23 mouse cellular contexts compared by ENCODE assay signal in the genomic region with DNA sequence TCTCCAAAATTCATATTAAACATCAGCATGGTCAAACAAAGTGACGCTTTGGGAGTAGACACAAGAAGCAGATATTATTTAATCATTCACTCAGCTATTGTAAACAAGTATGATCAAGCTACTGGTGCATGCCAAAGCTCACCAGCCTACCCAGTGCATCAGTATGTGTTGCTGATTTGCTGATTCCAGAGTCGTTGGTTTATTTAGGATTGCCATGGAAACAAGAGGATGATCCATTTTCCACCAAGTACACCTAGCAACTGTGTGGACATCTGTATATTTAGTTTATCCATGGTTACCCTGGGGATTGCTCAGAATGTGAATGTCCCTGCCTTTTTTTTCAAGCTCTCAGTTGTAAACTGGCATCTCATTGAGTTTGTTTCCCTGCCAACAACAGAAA.
DNase-seq lines count a peak whose midpoint lies in the region; ATAC-seq and TF ChIP-seq lines count a peak whose summit lies in the region.
"Had no signal": no experiment of that assay in that cellular context is flagged by ENCODE, and none has a peak within 500 bp of the region (broad histone marks: within the 10 kb centered on the region; RNA-seq: fewer than 3 reads in every experiment).

No protein-coding gene starts in this region.

- peak; percentile 47; the same call in 1 of the 2 replicates for ATAC-seq in forebrain, postnatal 0 days
- ATAC-seq in forebrain, embryonic 14.5 days = no peak
- ATAC-seq in midbrain, embryonic 11.5 days (ENCODE audit: low FRiP score) = peak; percentile 77
- ATAC-seq in hindbrain, embryonic 15.5 days (ENCODE audit: low FRiP score, low read depth) = 0 out of 2 replicates have a peak, but pooled peaks have one; percentile 27
- 0 out of 2 replicates have a peak, but pooled peaks have one; percentile 16 for ATAC-seq in midbrain, postnatal 0 days (ENCODE audit: low FRiP score)
- ATAC-seq: intestine, postnatal 0 days had no signal

- no peaks in the 10 kb centered on the region for H3K27me3 ChIP-seq in forebrain, postnatal 0 days (ENCODE audit: insufficient read depth, low read length)
- H3K27me3 ChIP-seq in forebrain, embryonic 14.5 days (replicated peaks; ENCODE audit: control insufficient read depth, insufficient read depth, low read length) = no peaks in the 10 kb centered on the region
- no peaks in the 10 kb centered on the region for H3K27me3 ChIP-seq in midbrain, embryonic 11.5 days (ENCODE audit: control insufficient read depth, insufficient read depth, low read length)
- no peaks in the 10 kb centered on the region for H3K27me3 ChIP-seq in midbrain, embryonic 10.5 days (ENCODE audit: low read depth, poor library complexity, severe bottlenecking)
- H3K27me3 ChIP-seq in hindbrain, embryonic 15.5 days = no peaks in the 10 kb centered on the region
- no peaks in the 10 kb centered on the region for H3K27me3 ChIP-seq in midbrain, postnatal 0 days (ENCODE audit: insufficient read depth, low read length)
- H3K27me3 ChIP-seq: CH12.LX; embryonic facial prominence, embryonic 13.5 days; limb, embryonic 13.5 days; liver, embryonic 13.5 days; midbrain, embryonic 12.5 days had no signal

- no peak for TF ChIP-seq CTCF in forebrain, postnatal 0 days (IDR thresholded peaks at IDR 0.05; ENCODE audit: low read depth)
- no peak for TF ChIP-seq CTCF in midbrain, postnatal 0 days (IDR thresholded peaks at IDR 0.05)

- H3K27ac ChIP-seq in forebrain, postnatal 0 days (ENCODE audit: low read depth, low read length) = no peak overlapping the region
- H3K27ac ChIP-seq in forebrain, embryonic 14.5 days (ENCODE audit: low read depth, low read length) = no peak overlapping the region
- H3K27ac ChIP-seq in midbrain, embryonic 11.5 days (ENCODE audit: low read depth, low read length) = no peak overlapping the region
- no peak overlapping the region for H3K27ac ChIP-seq in midbrain, embryonic 10.5 days (replicated peaks)
- no peak overlapping the region for H3K27ac ChIP-seq in hindbrain, embryonic 15.5 days (replicated peaks)
- no peak overlapping the region for H3K27ac ChIP-seq in midbrain, postnatal 0 days (ENCODE audit: low read depth, low read length)
- H3K27ac ChIP-seq: embryonic facial prominence, embryonic 13.5 days; gastrocnemius, adult 2 months; heart, adult 2 months; limb, embryonic 13.5 days; liver, embryonic 13.5 days; macrophage; midbrain, embryonic 12.5 days; stomach, postnatal 0 days had no signal

- H3K36me3 ChIP-seq in forebrain, postnatal 0 days (ENCODE audit: insufficient read depth) = no peaks in the 10 kb centered on the region
- H3K36me3 ChIP-seq in forebrain, embryonic 14.5 days (ENCODE audit: control insufficient read depth, insufficient read depth, low read length) = no peaks in the 10 kb centered on the region
- no peaks in the 10 kb centered on the region for H3K36me3 ChIP-seq in midbrain, embryonic 11.5 days (ENCODE audit: control insufficient read depth, insufficient read depth, low read length)
- no peaks in the 10 kb centered on the region for H3K36me3 ChIP-seq in midbrain, embryonic 10.5 days
- H3K36me3 ChIP-seq in hindbrain, embryonic 15.5 days = no peaks in the 10 kb centered on the region
- no peaks in the 10 kb centered on the region for H3K36me3 ChIP-seq in midbrain, postnatal 0 days (ENCODE audit: insufficient read depth, low read length)
- H3K36me3 ChIP-seq: embryonic facial prominence, embryonic 13.5 days; limb, embryonic 13.5 days; liver, embryonic 13.5 days; midbrain, embryonic 12.5 days had no signal

- DNase-seq in forebrain, postnatal 0 days = peak; percentile 13
- no peak for DNase-seq in forebrain, embryonic 14.5 days (ENCODE audit: low spot score)
- DNase-seq in midbrain, embryonic 11.5 days (ENCODE audit: low spot score, missing footprints) = no peak
- no peak for DNase-seq in midbrain, embryonic 10.5 days (ENCODE audit: low spot score)
- peak; percentile 33 for DNase-seq in midbrain, postnatal 0 days (ENCODE audit: low spot score)
- no peak for DNase-seq in gastrocnemius, postnatal 14 days
- no peak for DNase-seq in kidney, adult 11 months
- DNase-seq: adrenal gland, postnatal 36 days; cerebellum, adult 8-10 months; gastrocnemius, adult 2 months; heart, adult 2 months; kidney, postnatal 10 days; liver, embryonic 13.5 days; retina, postnatal 1 day; thymus, postnatal 25 days had no signal

- no peak overlapping the region for H3K9ac ChIP-seq in forebrain, postnatal 0 days
- H3K9ac ChIP-seq in forebrain, embryonic 14.5 days (ENCODE audit: low read length) = no peak overlapping the region
- H3K9ac ChIP-seq in midbrain, embryonic 11.5 days (ENCODE audit: low read length) = no peak overlapping the region
- no peak overlapping the region for H3K9ac ChIP-seq in hindbrain, embryonic 15.5 days
- H3K9ac ChIP-seq in midbrain, postnatal 0 days (replicated peaks; ENCODE audit: low read length, poor library complexity, severe bottlenecking) = no peak overlapping the region
- H3K9ac ChIP-seq: embryonic facial prominence, embryonic 13.5 days; limb, embryonic 13.5 days; liver, embryonic 13.5 days; midbrain, embryonic 12.5 days had no signal

- no peaks in the 10 kb centered on the region for H3K9me3 ChIP-seq in forebrain, postnatal 0 days (ENCODE audit: low read length)
- H3K9me3 ChIP-seq in forebrain, embryonic 14.5 days (replicated peaks; ENCODE audit: control insufficient read depth, low read length) = no peaks in the 10 kb centered on the region
- H3K9me3 ChIP-seq in midbrain, embryonic 11.5 days (ENCODE audit: control insufficient read depth, low read length) = no peaks in the 10 kb centered on the region
- H3K9me3 ChIP-seq in midbrain, embryonic 10.5 days (replicated peaks) = no peaks in the 10 kb centered on the region
- H3K9me3 ChIP-seq in hindbrain, embryonic 15.5 days = no peaks in the 10 kb centered on the region
- no peaks in the 10 kb centered on the region for H3K9me3 ChIP-seq in midbrain, postnatal 0 days (ENCODE audit: low read length)
- H3K9me3 ChIP-seq: embryonic facial prominence, embryonic 13.5 days; limb, embryonic 13.5 days; liver, embryonic 13.5 days; midbrain, embryonic 12.5 days had no signal

- H3K4me1 ChIP-seq in forebrain, postnatal 0 days (ENCODE audit: insufficient read depth) = no peaks in the 10 kb centered on the region
- H3K4me1 ChIP-seq in forebrain, embryonic 14.5 days (ENCODE audit: control insufficient read depth, insufficient read depth, low read length) = no peaks in the 10 kb centered on the region
- no peaks in the 10 kb centered on the region for H3K4me1 ChIP-seq in midbrain, embryonic 11.5 days (ENCODE audit: control insufficient read depth, insufficient read depth, low read length)
- H3K4me1 ChIP-seq in midbrain, embryonic 10.5 days = no peaks in the 10 kb centered on the region
- H3K4me1 ChIP-seq in hindbrain, embryonic 15.5 days (replicated peaks) = no peaks in the 10 kb centered on the region
- no peaks in the 10 kb centered on the region for H3K4me1 ChIP-seq in midbrain, postnatal 0 days (ENCODE audit: insufficient read depth, low read length)
- H3K4me1 ChIP-seq: embryonic facial prominence, embryonic 13.5 days; limb, embryonic 13.5 days; liver, embryonic 13.5 days; midbrain, embryonic 12.5 days had no signal

- no peak overlapping the region for H3K4me3 ChIP-seq in forebrain, postnatal 0 days (ENCODE audit: low read depth, low read length)
- no peak overlapping the region for H3K4me3 ChIP-seq in forebrain, embryonic 14.5 days (ENCODE audit: low read depth, low read length)
- H3K4me3 ChIP-seq in midbrain, embryonic 11.5 days (ENCODE audit: low read depth, low read length) = no peak overlapping the region
- no peak overlapping the region for H3K4me3 ChIP-seq in midbrain, embryonic 10.5 days
- no peak overlapping the region for H3K4me3 ChIP-seq in hindbrain, embryonic 15.5 days
- H3K4me3 ChIP-seq in midbrain, postnatal 0 days (ENCODE audit: low read depth, low read length) = no peak overlapping the region
- H3K4me3 ChIP-seq: embryonic facial prominence, embryonic 13.5 days; gastrocnemius, adult 2 months; heart, adult 2 months; limb, embryonic 13.5 days; liver, embryonic 13.5 days; midbrain, embryonic 12.5 days had no signal

- intact Hi-C loops in gastrocnemius, postnatal 14 days (cut with DNase I; ENCODE audit: low total_unique reads) = no loop called here

- WGBS in forebrain, postnatal 0 days = 57% methylated on average over 2 of the region's 2 CpGs
- 86% methylated on average over 2 of the region's 2 CpGs for WGBS in forebrain, embryonic 14.5 days
- WGBS in midbrain, embryonic 11.5 days = 53% methylated on average over 2 of the region's 2 CpGs
- WGBS in midbrain, embryonic 10.5 days = 60% methylated on average over 2 of the region's 2 CpGs
- 44% methylated on average over 2 of the region's 2 CpGs for WGBS in hindbrain, embryonic 15.5 days
- WGBS in midbrain, postnatal 0 days = 43% methylated on average over 2 of the region's 2 CpGs

- H3K4me2 ChIP-seq in forebrain, postnatal 0 days (ENCODE audit: low read depth) = no peak overlapping the region
- no peak overlapping the region for H3K4me2 ChIP-seq in forebrain, embryonic 14.5 days (ENCODE audit: low read length)
- no peak overlapping the region for H3K4me2 ChIP-seq in midbrain, embryonic 11.5 days
- H3K4me2 ChIP-seq in hindbrain, embryonic 15.5 days = no peak overlapping the region
- H3K4me2 ChIP-seq in midbrain, postnatal 0 days (ENCODE audit: low read depth, low read length, poor library complexity, severe bottlenecking) = no peak overlapping the region
- H3K4me2 ChIP-seq: embryonic facial prominence, embryonic 13.5 days; limb, embryonic 13.5 days; liver, embryonic 13.5 days; midbrain, embryonic 12.5 days had no signal

Comparison
In these comparisons a context has a peak if more than half of its experiments do, and no peak if none do; other contexts are left out.
1. DNase-seq: peak in forebrain, postnatal 0 days (single experiment) and midbrain, postnatal 0 days (single experiment); none in forebrain, embryonic 14.5 days (single experiment), midbrain, embryonic 11.5 days (single experiment), midbrain, embryonic 10.5 days (single experiment), gastrocnemius, postnatal 14 days (single experiment) and kidney, adult 11 months (single experiment).